Mouse (Mus musculus) lung, postnatal 25 days (tissue): ENCODE measurements around the gene Pcx.

ENCODE experiments used
- DNase-seq: peaks from one replicate; pipeline ENCODE4 v3.0.0; 2022; ENCODE audit warnings: low spot score

The Pcx gene

GRCm38 (mm10) chr19:4619461-4619860 is 109.2 kb downstream of the Pcx start:
- no peak for DNase-seq

- DNase-seq, result no peak
These were observed 110.4 kb downstream of the Pcx start for GRCm38 (mm10) chr19:4620721-4621120.

- DNase-seq, result no peak
These were observed 112.5 kb downstream of the Pcx start for GRCm38 (mm10) chr19:4622780-4623179.

GRCm38 (mm10) chr19:4623419-4623818 is 113.1 kb downstream of the Pcx start:
- DNase-seq, result no peak

DNA sequence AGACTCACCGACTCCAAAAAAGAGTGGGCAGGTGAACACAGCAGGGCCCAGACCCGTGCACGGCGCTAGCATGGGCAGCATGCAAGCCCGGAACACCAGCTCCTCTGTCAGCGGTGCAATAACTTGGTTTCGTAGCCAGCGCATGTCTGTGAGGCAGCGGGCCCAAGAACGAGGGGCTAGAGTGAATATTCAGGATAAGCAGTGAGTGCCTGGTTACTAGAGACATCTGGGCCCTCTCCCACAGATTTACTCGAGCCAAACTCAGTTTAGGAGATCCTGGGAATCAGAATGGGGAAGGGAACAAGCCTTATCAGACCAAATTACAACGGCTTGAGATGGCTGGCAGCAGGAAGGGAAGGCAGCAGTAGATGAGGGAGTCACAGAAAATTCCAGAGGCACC is 113.7 kb downstream of the Pcx start:
- no peak for DNase-seq

GRCm38 (mm10) chr19:4624406-4625178 is 114.3 kb downstream of the Pcx start:
- no peak for DNase-seq

DNA sequence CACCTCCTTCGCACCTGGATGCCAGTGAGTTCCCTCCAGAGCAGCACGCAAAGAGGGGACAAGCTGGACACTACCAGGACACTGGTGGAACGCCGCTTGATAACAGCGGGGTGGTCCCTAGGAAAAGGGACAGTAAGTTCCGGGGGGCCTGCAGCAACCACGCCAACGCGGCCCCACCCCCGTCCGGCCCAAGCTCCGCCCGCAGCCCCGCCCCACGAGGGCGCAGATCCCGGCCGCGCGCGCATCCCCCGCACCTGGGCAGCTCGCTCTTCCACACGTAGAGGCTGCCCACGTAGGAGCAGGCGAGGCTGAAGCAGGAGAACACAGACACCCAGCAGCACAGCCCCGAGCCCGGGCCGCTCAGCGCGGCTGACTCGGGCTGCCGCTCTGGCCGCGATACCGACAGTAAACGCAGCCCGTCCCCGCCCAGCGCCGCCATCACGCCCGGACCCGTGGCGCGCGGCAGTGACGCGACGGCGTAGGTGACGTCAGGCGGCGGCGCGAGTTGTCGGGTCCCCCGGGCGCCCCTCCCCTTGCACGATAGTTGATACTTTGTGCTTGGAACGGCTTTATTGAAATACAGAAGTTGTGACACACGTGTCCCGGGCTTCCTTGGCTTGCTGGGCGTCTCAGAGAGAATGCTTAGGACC is 115.0 kb downstream of the Pcx start, which contains the start of gene Rce1:
Rce1 (minus strand) TSS at position 463 of the 650 bp plus-strand sequence.
- peak; percentile 89 for DNase-seq

- DNase-seq, result no peak
These were observed 115.7 kb downstream of the Pcx start for GRCm38 (mm10) chr19:4625829-4626535.

GRCm38 (mm10) chr19:4628819-4629218 is 118.5 kb downstream of the Pcx start:
- DNase-seq, result peak; percentile 61

DNA sequence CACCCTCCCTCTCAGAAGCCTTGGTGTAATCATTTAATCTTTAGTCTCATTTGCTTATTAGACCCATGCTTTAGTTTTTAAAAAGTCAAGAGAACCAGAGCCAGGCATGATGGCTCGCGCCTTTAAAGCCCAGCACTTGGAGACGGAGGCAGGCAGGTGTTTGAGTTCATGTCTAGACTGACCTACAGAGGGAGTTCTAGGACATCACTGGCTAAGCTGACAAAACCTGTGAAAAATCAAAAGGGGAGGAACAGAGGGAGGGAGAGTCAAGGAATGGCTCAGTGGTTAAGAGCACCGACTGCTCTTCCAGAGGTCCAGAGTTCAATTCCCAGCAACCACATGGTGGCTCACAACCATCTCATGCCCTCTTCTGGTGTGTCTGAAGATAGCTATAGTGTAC is 125.7 kb downstream of the Pcx start:
- no peak for DNase-seq

DNA sequence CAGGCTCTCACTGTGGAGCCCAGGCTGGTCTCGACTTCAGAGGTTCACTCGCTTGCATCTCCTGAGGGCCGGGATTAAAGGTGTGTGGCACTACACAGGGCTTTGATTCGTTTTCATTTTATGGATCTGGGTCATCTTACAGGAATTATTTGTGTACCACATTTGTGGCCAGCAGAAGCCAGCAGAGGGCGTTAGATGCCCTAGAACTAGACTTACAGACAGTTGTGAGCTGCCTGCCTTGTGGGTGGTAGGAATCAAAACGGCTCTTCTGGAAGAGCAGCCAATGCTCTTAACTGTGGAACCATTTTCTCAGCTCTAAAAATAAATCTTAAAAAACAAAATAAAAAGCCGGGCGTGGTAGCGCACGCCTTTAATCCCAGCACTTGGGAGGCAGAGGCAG is 134.0 kb downstream of the Pcx start:
- DNase-seq, result no peak

GRCm38 (mm10) chr19:4646917-4647492 is 136.7 kb downstream of the Pcx start:
- DNase-seq, result no peak

- no peak for DNase-seq
These were observed 147.9 kb downstream of the Pcx start for GRCm38 (mm10) chr19:4658156-4658555.

DNA sequence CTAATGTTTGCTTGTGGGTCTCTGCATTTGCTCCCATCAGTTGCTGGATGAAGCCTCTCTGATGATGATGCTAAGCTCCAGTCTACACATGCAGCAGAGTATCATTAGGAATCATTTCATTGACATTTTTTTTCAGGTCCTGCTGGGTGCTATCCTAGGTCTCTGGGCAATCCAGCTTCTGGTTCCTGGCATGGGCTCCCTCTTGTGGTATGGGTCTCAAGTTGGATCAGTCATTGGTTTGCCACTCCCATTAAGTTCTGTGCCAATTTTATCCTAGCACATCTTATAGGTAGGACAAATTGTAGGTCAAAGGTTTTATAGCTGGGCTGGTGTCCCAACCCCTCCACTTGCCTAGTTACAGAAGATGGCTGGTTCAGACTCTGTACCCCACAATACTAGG is 156.5 kb downstream of the Pcx start:
- no peak for DNase-seq

DNA sequence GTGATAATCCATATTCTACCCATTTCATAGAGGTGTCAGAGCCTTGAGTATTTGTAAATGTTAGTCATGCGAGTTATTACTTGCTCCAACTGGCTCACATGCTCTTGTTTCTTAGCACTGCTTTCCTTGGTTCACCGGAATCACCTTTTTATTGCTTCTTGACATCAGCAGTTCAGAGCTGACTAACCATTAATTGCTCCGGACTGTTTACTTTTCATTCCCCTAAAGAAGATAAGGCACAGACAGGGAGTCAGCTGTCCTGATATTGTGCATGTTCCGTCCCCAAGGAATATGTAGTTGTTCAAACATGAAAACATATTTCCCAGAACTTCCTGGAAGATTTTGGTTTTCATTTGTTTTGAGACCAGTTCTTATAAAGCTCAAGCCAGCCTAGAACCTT is 160.5 kb downstream of the Pcx start:
- DNase-seq, result no peak
